Mouse (Mus musculus): ENCODE results near the gene Fbxw26. TPM values are rescaled to one million over a fixed set of nuclear protein-coding genes. Genes with fewer than 3 reads are reported as not detected.
"Not testable (repeated sequence)": the region's sequence is repeated elsewhere in the genome, so short reads cannot be mapped to it uniquely, and the experiment has no call there.

The Fbxw26 gene
- not detected in 3 replicates for total RNA-seq (2017)

DNA sequence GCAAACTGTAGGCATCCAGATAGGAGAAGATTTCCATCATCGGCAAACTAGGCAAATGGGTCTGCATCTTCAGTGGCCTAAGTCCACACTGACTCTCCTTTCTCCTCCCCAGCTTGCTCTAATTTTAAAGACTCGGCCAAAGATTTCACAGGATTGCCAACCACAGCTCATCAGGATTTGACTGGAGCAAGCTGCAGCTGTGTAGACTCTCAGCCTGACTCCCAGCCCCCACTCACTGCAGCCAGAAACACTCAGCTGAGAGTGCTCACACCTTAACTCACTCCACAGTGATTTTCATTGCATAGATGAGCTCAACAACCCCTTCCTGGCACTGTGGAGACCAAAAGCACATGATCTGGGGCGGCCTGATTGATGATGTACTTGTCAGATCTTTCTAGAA is at the start of gene Fbxw26:
Gene Fbxw26, minus strand, starts transcription at position 101 of the 400 bp plus-strand sequence.
- not testable (repeated sequence) for ATAC-seq (replicated peaks; ENCODE audit: insufficient number of reproducible peaks, low FRiP score, low TSS enrichment, poor library complexity, severe bottlenecking)

DNA sequence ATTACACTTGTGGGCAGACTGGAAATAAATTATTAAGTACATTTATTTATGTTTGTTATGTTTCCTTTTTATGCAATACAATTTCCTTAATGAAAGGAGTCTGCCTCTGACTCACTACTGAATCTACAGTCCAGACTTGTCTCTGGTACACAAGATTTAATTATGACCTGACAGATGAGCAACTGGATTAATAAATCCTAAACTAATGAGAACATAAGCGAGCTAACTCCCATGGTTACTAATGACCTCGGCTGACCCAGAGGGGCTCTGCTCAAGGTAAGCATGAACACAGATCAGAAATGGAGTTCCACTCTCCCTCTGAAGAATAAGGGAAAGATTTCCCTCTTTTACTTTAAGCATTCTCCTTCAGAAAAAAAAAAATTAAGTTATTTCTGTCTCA is 49.3 kb upstream of the Fbxw26 start:
- no peak for ATAC-seq (replicated peaks; ENCODE audit: insufficient number of reproducible peaks, low FRiP score, low TSS enrichment, poor library complexity, severe bottlenecking)

DNA sequence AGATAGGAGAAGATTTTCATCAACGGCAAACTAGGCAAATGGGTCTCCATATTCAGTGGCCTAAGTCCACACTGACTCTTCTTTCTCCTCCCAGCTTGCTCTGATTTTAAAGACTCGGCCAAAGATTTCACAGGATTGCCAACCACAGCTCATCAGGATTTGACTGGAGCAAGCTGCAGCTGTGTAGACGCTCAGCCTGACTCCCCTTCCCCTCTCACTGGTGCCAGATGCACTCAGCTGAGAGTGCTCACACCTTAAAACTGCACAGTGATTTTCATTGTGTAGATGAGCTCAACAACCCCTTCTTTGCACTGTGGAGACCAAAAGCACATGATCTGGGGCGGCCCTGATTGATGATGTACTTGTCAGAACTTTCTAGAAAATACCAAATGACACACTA is 44.7 kb upstream of the Fbxw26 start, which contains the start of gene Fbxw27:
Gene Fbxw27, minus strand, starts transcription at position 101 of the 400 bp plus-strand sequence.
- ATAC-seq (replicated peaks; ENCODE audit: insufficient number of reproducible peaks, low FRiP score, low TSS enrichment, poor library complexity, severe bottlenecking), result not testable (repeated sequence)

DNA sequence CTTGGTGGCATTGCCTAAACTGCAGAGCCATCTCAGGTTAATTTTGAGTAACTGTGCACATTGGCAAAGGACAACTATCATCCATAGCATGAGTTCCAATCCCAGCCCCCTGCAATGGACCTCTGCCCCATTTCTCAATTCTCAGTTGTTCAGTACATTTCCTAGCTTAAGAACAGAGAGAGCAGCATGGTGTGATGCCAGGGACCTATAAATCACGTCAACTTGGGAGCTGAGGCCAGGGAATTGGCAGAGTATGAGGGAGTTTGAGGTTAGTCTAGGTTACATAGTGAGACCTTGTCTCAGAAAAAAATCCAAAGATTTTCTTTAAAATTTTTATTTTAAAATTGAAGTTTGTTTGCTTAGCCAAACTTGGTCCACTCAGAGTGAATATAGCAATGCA is 21.0 kb upstream of the Fbxw26 start:
- not testable (repeated sequence) for ATAC-seq (replicated peaks; ENCODE audit: insufficient number of reproducible peaks, low FRiP score, low TSS enrichment, poor library complexity, severe bottlenecking)

DNA sequence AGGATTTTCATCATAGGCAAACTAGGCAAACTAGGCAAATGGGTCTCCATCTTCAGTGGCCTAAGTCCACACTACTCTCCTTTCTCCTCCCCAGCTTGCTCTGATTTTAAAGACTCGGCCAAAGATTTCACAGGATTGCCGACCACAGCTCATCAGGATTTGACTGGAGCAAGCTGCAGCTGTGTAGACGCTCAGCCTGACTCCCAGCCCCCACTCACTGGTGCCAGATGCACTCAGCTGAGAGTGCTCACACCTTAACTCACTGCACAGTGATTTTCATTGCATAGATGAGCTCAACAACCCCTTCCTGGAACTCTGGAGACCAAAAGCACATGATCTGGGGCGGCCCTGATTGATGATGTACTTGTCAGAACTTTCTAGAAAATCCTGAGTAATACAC is 43.3 kb downstream of the Fbxw26 start, which contains the start of gene Fbxw18:
Gene Fbxw18, minus strand, starts transcription at position 101 of the 400 bp plus-strand sequence.
- ATAC-seq (replicated peaks; ENCODE audit: insufficient number of reproducible peaks, low FRiP score, low TSS enrichment, poor library complexity, severe bottlenecking), result not testable (repeated sequence)

DNA sequence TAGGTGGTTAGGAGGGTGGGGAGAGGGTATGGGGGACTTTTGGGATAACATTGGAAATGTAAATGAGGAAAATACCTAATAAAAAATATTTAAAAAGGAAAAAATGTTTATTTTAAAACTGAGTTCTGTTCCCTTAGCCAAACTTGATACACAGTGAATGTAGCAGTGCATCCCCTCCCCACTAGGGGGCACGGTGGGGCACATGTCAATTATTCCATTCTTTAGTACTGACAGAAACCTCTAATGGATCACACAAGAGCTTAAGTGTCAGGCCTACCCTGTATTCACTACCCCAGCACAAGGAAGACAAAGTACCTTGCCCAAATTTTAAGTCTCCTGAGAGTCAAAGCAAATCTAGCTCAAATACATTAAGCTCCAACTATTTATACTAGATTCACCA is 60.6 kb downstream of the Fbxw26 start:
- no peak for ATAC-seq (replicated peaks; ENCODE audit: insufficient number of reproducible peaks, low FRiP score, low TSS enrichment, poor library complexity, severe bottlenecking)

Other genes starting within 250 kb of the Fbxw26 start
- gene Fbxw15, start 177.8 kb downstream of the Fbxw26 start, total RNA-seq (2017), result not detected in 3 replicates
- not detected in 3 replicates for gene Fbxw24, start 120.0 kb downstream of the Fbxw26 start, total RNA-seq (2017)
- not detected in 3 replicates for gene Fbxw25, start 81.4 kb downstream of the Fbxw26 start, total RNA-seq (2017)
- not detected in 3 replicates for gene Fbxw18, start 43.4 kb downstream of the Fbxw26 start, total RNA-seq (2017)
- not detected in 3 replicates for gene Fbxw27, start 44.6 kb upstream of the Fbxw26 start, total RNA-seq (2017)
- gene Spink8, start 66.2 kb upstream of the Fbxw26 start, total RNA-seq (2017), result not detected in 3 replicates
- gene Nme6, start 86.7 kb upstream of the Fbxw26 start, total RNA-seq (2017), result 1.7 to 2.1 TPM in 2 of 3 replicates, not detected in the other
- not detected in 3 replicates for gene Camp, start 103.5 kb upstream of the Fbxw26 start, total RNA-seq (2017)
- 4.2 to 9.1 TPM (median 8.0 TPM) in 3 replicates for gene Cdc25a, start 129.5 kb upstream of the Fbxw26 start, total RNA-seq (2017)
- 43.2 to 82.6 TPM (median 44.6 TPM) in 3 replicates for gene Map4, start 185.4 kb upstream of the Fbxw26 start, total RNA-seq (2017)